Mouse (Mus musculus) limb, embryonic 12.5 days (tissue): ENCODE data around the gene Uap1. TPM values are rescaled to one million over a fixed set of nuclear protein-coding genes. Genes with fewer than 3 reads are reported as not detected.

Experiments used
- ATAC-seq: fragments of 200-750 bp; cut with Nextera tagmentation; 2 replicates; pipeline ENCODE4 v1.8.0; 2017; ENCODE audit warnings: low read depth, moderate TSS enrichment; ENCODE audit not compliant: insufficient number of reproducible peaks, insufficient read depth, low FRiP score, low TSS enrichment
- H3K27ac ChIP-seq: fragments of 300-500 bp; sonication (generic); 2 replicates; pipeline ENCODE4 v1.5.1; 2016; ENCODE audit warnings: mild to moderate bottlenecking, moderate library complexity
- H3K27me3 ChIP-seq: fragments of 300-500 bp; sonication (generic); 2 replicates; pipeline ENCODE4 v1.6.1; 2016; ENCODE audit warnings: mild to moderate bottlenecking, moderate library complexity
- H3K36me3 ChIP-seq: fragments of 300-500 bp; sonication (generic); 2 replicates; pipeline ENCODE4 v1.6.1; 2016; ENCODE audit warnings: mild to moderate bottlenecking, moderate library complexity
- H3K4me1 ChIP-seq: fragments of 300-500 bp; sonication (generic); replicated peaks from 2 replicates; pipeline ENCODE4 v1.6.1; 2016
- H3K4me2 ChIP-seq: fragments of 300-500 bp; sonication (generic); 2 replicates; pipeline ENCODE4 v1.6.1; 2016; ENCODE audit warnings: mild to moderate bottlenecking, moderate library complexity
- H3K4me3 ChIP-seq: fragments of 300-500 bp; sonication (generic); replicated peaks from 2 replicates; pipeline ENCODE4 v1.5.1; 2016; ENCODE audit warnings: mild to moderate bottlenecking
- H3K9ac ChIP-seq: fragments of 300-500 bp; sonication (generic); replicated peaks from 2 replicates; pipeline ENCODE4 v1.6.1; 2016; ENCODE audit warnings: mild to moderate bottlenecking, moderate library complexity
- H3K9me3 ChIP-seq: fragments of 300-500 bp; sonication (generic); 2 replicates; pipeline ENCODE4 v1.6.1; 2016; ENCODE audit warnings: mild to moderate bottlenecking, moderate library complexity
- WGBS: fragments of 180-500 bp; shearing (Covaris S2); methylation state at CpG from one replicate; pipeline ENCODE4 v1.1.7; 2016; 5-methylcytosine and 5-hydroxymethylcytosine counted together
- polyA plus RNA-seq: library from polyadenylated mRNA; unstranded; fragments of >200 nt; fragmentation: Nextera tagmentation; extraction: Ambion mirVana; gene quantifications from 2 replicates; pipeline ENCODE4 v1.2.1, GENCODE M21; 2016

The Uap1 gene
- polyA plus RNA-seq, 1 experiment from 2014 or later = 69.0 TPM

GRCm38 (mm10) chr1:170147651-170148448, 26.9 kb downstream of the Uap1 start:
- no peaks in the 10 kb centered on the region for H3K9me3 ChIP-seq
- no peak overlapping the region for H3K27ac ChIP-seq
- ATAC-seq = no peak
- no peaks in the 10 kb centered on the region for H3K27me3 ChIP-seq
- H3K9ac ChIP-seq = no peak overlapping the region
- peaks cover 67% of the 10 kb centered on the region for H3K36me3 ChIP-seq
- 89% methylated on average over 9 of the region's 9 CpGs for WGBS
- no peak overlapping the region for H3K4me2 ChIP-seq
- H3K4me1 ChIP-seq = no peaks in the 10 kb centered on the region
- no peak overlapping the region for H3K4me3 ChIP-seq

GRCm38 (mm10) chr1:170145606-170146005, 29.2 kb downstream of the Uap1 start:
- peaks cover 72% of the 10 kb centered on the region for H3K36me3 ChIP-seq
- 94% methylated on average over 4 of the region's 4 CpGs for WGBS

GRCm38 (mm10) chr1:170142256-170142871, 32.4 kb downstream of the Uap1 start:
- peaks cover 47% of the 10 kb centered on the region for H3K36me3 ChIP-seq
- H3K4me3 ChIP-seq = no peak overlapping the region
- 97% methylated on average over 8 of the region's 8 CpGs for WGBS

More at GRCm38 (mm10) chr1:170145606-170146005, 29.2 kb downstream of the Uap1 start:
- no peaks in the 10 kb centered on the region for H3K9me3 ChIP-seq
- no peak overlapping the region for H3K4me2 ChIP-seq
- ATAC-seq = no peak
- no peak overlapping the region for H3K4me3 ChIP-seq
- no peak overlapping the region for H3K9ac ChIP-seq
- no peaks in the 10 kb centered on the region for H3K27me3 ChIP-seq
- H3K4me1 ChIP-seq = no peaks in the 10 kb centered on the region
- no peak overlapping the region for H3K27ac ChIP-seq

DNA sequence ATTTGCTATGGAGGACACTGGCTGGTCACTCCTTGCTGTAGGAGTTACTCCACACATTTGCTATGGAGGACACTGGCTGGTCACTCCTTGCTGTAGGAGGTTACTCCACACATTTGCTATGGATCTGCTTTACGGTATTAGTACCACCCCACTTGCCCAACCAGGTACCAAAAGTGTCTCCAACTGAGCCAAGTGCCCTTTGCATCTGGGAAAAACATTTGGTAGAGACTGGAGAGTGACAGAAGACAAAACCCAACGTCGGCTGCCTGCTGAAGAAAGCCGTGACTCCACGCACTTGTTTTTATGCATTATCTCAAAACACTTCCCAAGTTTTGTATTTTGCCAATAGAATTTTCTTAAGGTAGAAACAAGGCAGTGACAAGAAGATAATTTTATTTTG, 33.1 kb downstream of the Uap1 start:
- Histone ChIP-seq H3K36me3 (peaks cover 42% of the 10 kb centered on the region), H3K4me2 (no peak overlapping the region), H3K4me3 (no peak overlapping the region), H3K9me3 (no peaks in the 10 kb centered on the region), H3K9ac (no peak overlapping the region), H3K27ac (no peak overlapping the region), H3K27me3 (no peaks in the 10 kb centered on the region), H3K4me1 (no peaks in the 10 kb centered on the region)
- WGBS = 92% methylated on average over 5 of the region's 5 CpGs
- ATAC-seq = no peak

More at GRCm38 (mm10) chr1:170142256-170142871, 32.4 kb downstream of the Uap1 start:
- no peak overlapping the region for H3K9ac ChIP-seq
- H3K27ac ChIP-seq = no peak overlapping the region
- H3K4me2 ChIP-seq = no peak overlapping the region
- no peaks in the 10 kb centered on the region for H3K9me3 ChIP-seq
- no peaks in the 10 kb centered on the region for H3K27me3 ChIP-seq
- no peak for ATAC-seq
- no peaks in the 10 kb centered on the region for H3K4me1 ChIP-seq

GRCm38 (mm10) chr1:170136351-170137009, 38.3 kb downstream of the Uap1 start:
- peaks cover 5% of the 10 kb centered on the region; the same call in 1 of the 2 replicates for H3K36me3 ChIP-seq
- H3K27me3 ChIP-seq = no peaks in the 10 kb centered on the region
- H3K9ac ChIP-seq = no peak overlapping the region
- 26% methylated on average over 7 of the region's 7 CpGs for WGBS
- no peaks in the 10 kb centered on the region for H3K9me3 ChIP-seq
- no peak overlapping the region for H3K4me2 ChIP-seq
- no peak overlapping the region for H3K4me3 ChIP-seq
- H3K4me1 ChIP-seq = no peaks in the 10 kb centered on the region
- no peak overlapping the region for H3K27ac ChIP-seq
- ATAC-seq = peak; percentile 68

DNA sequence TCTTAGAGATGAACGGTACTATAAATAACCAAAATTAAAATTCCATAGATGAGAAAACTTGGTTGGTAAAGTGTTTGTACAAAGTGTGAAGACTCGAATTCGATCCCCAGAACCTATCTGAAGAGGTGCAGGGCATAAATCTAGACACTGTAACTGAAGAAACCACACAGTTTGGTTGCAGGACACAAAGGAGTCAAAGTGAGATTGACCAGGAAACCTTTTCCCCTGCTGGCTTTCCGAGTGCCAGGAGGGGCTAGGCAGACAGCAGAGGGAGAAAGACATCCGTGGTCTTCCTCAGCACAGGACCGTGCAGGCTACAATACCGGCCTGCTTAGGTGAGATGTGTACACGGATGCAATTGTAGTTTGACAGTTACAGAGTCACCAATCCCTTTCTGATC, 40.5 kb downstream of the Uap1 start:
- ATAC-seq = no peak
- H3K4me3 ChIP-seq = no peak overlapping the region
- no peak overlapping the region for H3K4me2 ChIP-seq
- no peaks in the 10 kb centered on the region for H3K36me3 ChIP-seq
- no peaks in the 10 kb centered on the region for H3K27me3 ChIP-seq
- H3K9ac ChIP-seq = no peak overlapping the region
- no peaks in the 10 kb centered on the region for H3K9me3 ChIP-seq
- no peaks in the 10 kb centered on the region for H3K4me1 ChIP-seq
- WGBS = 79% methylated on average over 8 of the region's 8 CpGs
- H3K27ac ChIP-seq = no peak overlapping the region

- Histone ChIP-seq H3K36me3 (no peaks in the 10 kb centered on the region), H3K4me3 (no peak overlapping the region), H3K9ac (no peak overlapping the region), H3K4me1 (no peaks in the 10 kb centered on the region), H3K27ac (no peak overlapping the region), H3K27me3 (no peaks in the 10 kb centered on the region), H3K4me2 (no peak overlapping the region), H3K9me3 (no peaks in the 10 kb centered on the region)
- 65% methylated on average over 3 of the region's 3 CpGs for WGBS
- ATAC-seq = no peak
Measured at GRCm38 (mm10) chr1:170130962-170131361, 43.8 kb downstream of the Uap1 start.

GRCm38 (mm10) chr1:170124644-170125043, 50.1 kb downstream of the Uap1 start:
- Histone ChIP-seq H3K4me3 (no peak overlapping the region), H3K4me1 (no peaks in the 10 kb centered on the region), H3K27ac (no peak overlapping the region), H3K9ac (no peak overlapping the region), H3K27me3 (no peaks in the 10 kb centered on the region), H3K4me2 (no peak overlapping the region), H3K9me3 (no peaks in the 10 kb centered on the region), H3K36me3 (no peaks in the 10 kb centered on the region)
- WGBS = 89% methylated on average over 2 of the region's 2 CpGs
- no peak for ATAC-seq

- no peak for ATAC-seq
- no peaks in the 10 kb centered on the region for H3K36me3 ChIP-seq
- no peak overlapping the region for H3K27ac ChIP-seq
- no peak overlapping the region for H3K4me3 ChIP-seq
- H3K9ac ChIP-seq = no peak overlapping the region
- no peaks in the 10 kb centered on the region for H3K9me3 ChIP-seq
- H3K4me2 ChIP-seq = no peak overlapping the region
- H3K27me3 ChIP-seq = no peaks in the 10 kb centered on the region
- H3K4me1 ChIP-seq = peaks cover 26% of the 10 kb centered on the region
- 82% methylated on average over 6 of the region's 6 CpGs for whole genome bisulfite sequencing
Measured at GRCm38 (mm10) chr1:170113616-170114015, 61.1 kb downstream of the Uap1 start.

GRCm38 (mm10) chr1:170112261-170112660, 62.5 kb downstream of the Uap1 start:
- no peak overlapping the region for H3K4me3 ChIP-seq
- H3K4me2 ChIP-seq = peak overlapping the region; percentile 69; the same call in 1 of the 2 replicates
- 81% methylated on average over 10 of the region's 10 CpGs for whole genome bisulfite sequencing
- no peak for ATAC-seq
- no peaks in the 10 kb centered on the region for H3K27me3 ChIP-seq
- H3K4me1 ChIP-seq = peaks cover 40% of the 10 kb centered on the region
- H3K9me3 ChIP-seq = no peaks in the 10 kb centered on the region
- H3K36me3 ChIP-seq = no peaks in the 10 kb centered on the region
- peak overlapping the region; percentile 99 for H3K27ac ChIP-seq
- no peak overlapping the region for H3K9ac ChIP-seq

- H3K4me1 ChIP-seq = peaks cover 41% of the 10 kb centered on the region
- 77% methylated on average over 16 of the region's 16 CpGs for WGBS
- ATAC-seq = no peak
- H3K4me2 ChIP-seq = peak overlapping the region; percentile 69
- H3K27ac ChIP-seq = peak overlapping the region; percentile 99
- no peak overlapping the region for H3K9ac ChIP-seq
- H3K9me3 ChIP-seq = no peaks in the 10 kb centered on the region
- H3K27me3 ChIP-seq = no peaks in the 10 kb centered on the region
- 0 out of 2 replicates have a peak, but pooled peaks cover under 1% of the 10 kb centered on the region for H3K36me3 ChIP-seq
- no peak overlapping the region for H3K4me3 ChIP-seq
Measured at GRCm38 (mm10) chr1:170111651-170112226, 63.0 kb downstream of the Uap1 start.
